22 mouse cellular contexts compared by ENCODE assay signal in genomic region chr1:21837387-21837786, GRCm38 (mm10).
"Had no signal": no experiment of that assay in that cellular context is flagged by ENCODE, and none has a peak within 500 bp of the region (broad histone marks: within the 10 kb centered on the region; RNA-seq: fewer than 3 reads in every experiment).

No protein-coding gene starts in this region.

- H3K9me3 ChIP-seq: heart, embryonic 12.5 days; intestine, embryonic 15.5 days; limb, embryonic 13.5 days; limb, embryonic 15.5 days; liver, embryonic 12.5 days had no signal

- H3K27ac ChIP-seq: heart, adult 2 months; hindbrain, embryonic 14.5 days; intestine, embryonic 15.5 days; layer of hippocampus, adult 2 months; limb, embryonic 13.5 days; limb, embryonic 15.5 days; liver, embryonic 12.5 days; liver, embryonic 14.5 days had no signal

- DNase-seq: gastrocnemius, postnatal 14 days; heart, adult 11 months; heart, adult 2 months; heart, postnatal 14 days; heart, postnatal 36 days; kidney, adult 18-20 months; kidney, adult 8-10 months; kidney, postnatal 10 days; kidney, postnatal 25 days; kidney, postnatal 4 days; left cerebral cortex, postnatal 4 days; lung, adult 18-20 months had no signal

- ATAC-seq: hindbrain, embryonic 16.5 days; intestine, embryonic 15.5 days; intestine, postnatal 0 days; liver, embryonic 12.5 days had no signal

- H3K4me1 ChIP-seq: intestine, embryonic 15.5 days; limb, embryonic 15.5 days; liver, embryonic 12.5 days had no signal

- H3K36me3 ChIP-seq: heart, embryonic 12.5 days; intestine, embryonic 15.5 days; limb, embryonic 13.5 days; limb, embryonic 15.5 days; liver, embryonic 12.5 days had no signal

- H3K4me3 ChIP-seq: heart, adult 2 months; heart, embryonic 12.5 days; intestine, embryonic 15.5 days; layer of hippocampus, adult 2 months; limb, embryonic 13.5 days; limb, embryonic 15.5 days; liver, embryonic 12.5 days had no signal

- H3K27me3 ChIP-seq: heart, embryonic 12.5 days; intestine, embryonic 15.5 days; limb, embryonic 13.5 days; limb, embryonic 15.5 days; liver, embryonic 12.5 days had no signal
